ENCODE assay signal across 25 mouse cellular contexts in the genomic region with DNA sequence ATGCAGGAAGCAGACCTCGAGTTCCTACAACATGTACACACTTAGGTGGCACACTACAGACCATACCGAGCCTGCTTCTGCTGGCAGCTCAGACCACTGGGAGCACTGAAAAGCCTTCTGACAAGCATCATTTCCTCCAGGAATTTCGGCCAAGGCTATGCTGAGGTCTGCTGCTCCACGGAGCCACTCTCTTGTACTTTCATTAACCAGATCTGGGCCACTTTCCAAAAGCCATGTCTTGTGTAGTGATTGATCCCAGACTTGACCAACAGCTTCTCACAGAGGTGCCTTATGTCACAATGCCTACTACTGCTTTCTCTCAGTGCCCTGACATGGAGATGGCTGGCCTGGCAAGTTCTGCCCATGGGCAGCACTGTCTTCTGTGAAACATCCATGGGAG.
DNase-seq lines count a peak whose midpoint lies in the region; ATAC-seq lines count a peak whose summit lies in the region.
"Had no signal": no experiment of that assay in that cellular context is flagged by ENCODE, and none has a peak within 500 bp of the region (broad histone marks: within the 10 kb centered on the region; RNA-seq: fewer than 3 reads in every experiment).

No protein-coding gene starts in this region.

- H3K9me3 ChIP-seq in kidney, embryonic 16.5 days (ENCODE audit: low read length) = no peaks in the 10 kb centered on the region
- H3K9me3 ChIP-seq: embryonic facial prominence, embryonic 15.5 days; heart, embryonic 12.5 days; hindbrain, embryonic 12.5 days; liver, embryonic 13.5 days; lung, embryonic 15.5 days; midbrain, embryonic 12.5 days; neural tube, embryonic 15.5 days had no signal

- peak; percentile 85 for ATAC-seq in kidney, embryonic 16.5 days (ENCODE audit: low FRiP score, low TSS enrichment)
- ATAC-seq: forebrain, embryonic 16.5 days; intestine, postnatal 0 days had no signal

- no peak overlapping the region for H3K4me2 ChIP-seq in kidney, embryonic 16.5 days (replicated peaks; ENCODE audit: low read depth, low read length)
- H3K4me2 ChIP-seq: embryonic facial prominence, embryonic 15.5 days; heart, embryonic 12.5 days; hindbrain, embryonic 12.5 days; liver, embryonic 13.5 days; lung, embryonic 15.5 days; midbrain, embryonic 12.5 days; neural tube, embryonic 15.5 days had no signal

- H3K36me3 ChIP-seq in kidney, embryonic 16.5 days (ENCODE audit: insufficient read depth, low read length) = no peaks in the 10 kb centered on the region
- H3K36me3 ChIP-seq: embryonic facial prominence, embryonic 15.5 days; heart, embryonic 12.5 days; hindbrain, embryonic 12.5 days; liver, embryonic 13.5 days; lung, embryonic 15.5 days; midbrain, embryonic 12.5 days; neural tube, embryonic 15.5 days had no signal

- WGBS in kidney, embryonic 16.5 days = 55% methylated on average over 4 of the region's 4 CpGs

- H3K27me3 ChIP-seq in kidney, embryonic 16.5 days (ENCODE audit: insufficient read depth, low read length) = no peaks in the 10 kb centered on the region
- H3K27me3 ChIP-seq: embryonic facial prominence, embryonic 15.5 days; heart, embryonic 12.5 days; hindbrain, embryonic 12.5 days; liver, embryonic 13.5 days; lung, embryonic 15.5 days; midbrain, embryonic 12.5 days; neural tube, embryonic 15.5 days had no signal

- peak; percentile 3 to 6 for DNase-seq in cerebellum, postnatal 14 days
- no peak for DNase-seq in cerebellum, postnatal 4 days (ENCODE audit: low spot score in 2 of 2)
- peak; percentile 1 for DNase-seq in ovary, postnatal 14 days (ENCODE audit: low spot score)
- no peak for DNase-seq in ovary, adult 18-20 months (ENCODE audit: low spot score)
- DNase-seq in kidney, postnatal 4 days = peak; percentile 7 to 44
- DNase-seq in urinary bladder, postnatal 36 days (ENCODE audit: low spot score in 2 of 2) = no peak
- DNase-seq in embryo, embryonic 11 days = no peak
- DNase-seq: adrenal gland, postnatal 36 days; cerebellum, adult 11-12 months; cerebellum, postnatal 36 days; gastrocnemius, postnatal 10 days; heart, postnatal 14 days; liver, embryonic 13.5 days had no signal

- no peak overlapping the region for H3K4me3 ChIP-seq in kidney, embryonic 16.5 days (ENCODE audit: low read length)
- H3K4me3 ChIP-seq: embryonic facial prominence, embryonic 15.5 days; heart, embryonic 12.5 days; hindbrain, embryonic 12.5 days; left cerebral cortex, adult 2 months; liver, embryonic 13.5 days; lung, embryonic 15.5 days; midbrain, embryonic 12.5 days; neural tube, embryonic 15.5 days had no signal

- no peak overlapping the region for H3K9ac ChIP-seq in kidney, embryonic 16.5 days (replicated peaks; ENCODE audit: low read length)
- H3K9ac ChIP-seq: embryonic facial prominence, embryonic 15.5 days; heart, embryonic 12.5 days; hindbrain, embryonic 12.5 days; liver, embryonic 13.5 days; lung, embryonic 15.5 days; midbrain, embryonic 12.5 days; neural tube, embryonic 15.5 days had no signal

- H3K4me1 ChIP-seq in kidney, embryonic 16.5 days (ENCODE audit: insufficient read depth, low read length) = no peaks in the 10 kb centered on the region
- H3K4me1 ChIP-seq: embryonic facial prominence, embryonic 15.5 days; heart, embryonic 12.5 days; hindbrain, embryonic 12.5 days; liver, embryonic 13.5 days; midbrain, embryonic 12.5 days; neural tube, embryonic 15.5 days had no signal

- H3K27ac ChIP-seq in kidney, embryonic 16.5 days (ENCODE audit: low read length) = 0 out of 2 replicates have a peak overlapping the region, but pooled peaks have one; percentile 38
- H3K27ac ChIP-seq: embryonic facial prominence, embryonic 15.5 days; hindbrain, embryonic 12.5 days; left cerebral cortex, adult 2 months; liver, embryonic 13.5 days; lung, embryonic 15.5 days; macrophage; midbrain, embryonic 12.5 days; neural tube, embryonic 15.5 days; stomach, postnatal 0 days had no signal

Comparison
In these comparisons a context has a peak if more than half of its experiments do, and no peak if none do; other contexts are left out.
1. DNase-seq: peak in cerebellum, postnatal 14 days (2 of 2), ovary, postnatal 14 days (single experiment) and kidney, postnatal 4 days (2 of 2); none in cerebellum, postnatal 4 days (0 of 2), ovary, adult 18-20 months (single experiment), urinary bladder, postnatal 36 days (0 of 2) and embryo, embryonic 11 days (single experiment).